Mouse (Mus musculus) megakaryocyte-erythroid progenitor cell, adult 5-6 weeks (primary cell): ENCODE results near the gene Mup11. TPM values are rescaled to one million over a fixed set of nuclear protein-coding genes. Genes with fewer than 3 reads are reported as not detected.
"Not testable (repeated sequence)": the region's sequence is repeated elsewhere in the genome, so short reads cannot be mapped to it uniquely, and the experiment has no call there.

ENCODE experiments used
- ATAC-seq: replicated peaks from 2 replicates; pipeline ENCODE4 v1.8.0; 2016; ENCODE audit warnings: mild to moderate bottlenecking, inconsistent platforms; ENCODE audit not compliant: severe bottlenecking, poor library complexity, low FRiP score, low TSS enrichment
- total RNA-seq, 2 experiments: library from RNA; stranded (forward) in 1 of 2; stranded (reverse) in 1 of 2; fragments of 200-1000, 215-1000 nt in 1 of 2; fragments of >200 nt in 1 of 2; fragmentation: Nextera tagmentation in 1 of 2; gene quantifications; 2 replicates each; pipeline ENCODE4 v1.2.3; 2014 to 2017

Mup11 gene
- total RNA-seq (2014; fragmentation: Nextera tagmentation) (not detected in 2 replicates), total RNA-seq (2017) (not detected in 2 replicates)

- ATAC-seq: not testable (repeated sequence)
These were observed at the start of gene Mup11 for GRCm38 (mm10) chr4:60662311-60662710. Mup11 (minus strand) TSS chr4:60662411.

Other genes starting within 250 kb of the Mup11 start
- gene Mup9, start 240.5 kb downstream of the Mup11 start, total RNA-seq (2014; fragmentation: Nextera tagmentation): not detected in 2 replicates
- gene Mup9, start 240.5 kb downstream of the Mup11 start, total RNA-seq (2017): not detected in 2 replicates
- not detected in 2 replicates for gene Mup1, start 160.5 kb downstream of the Mup11 start, total RNA-seq (2014; fragmentation: Nextera tagmentation)
- gene Mup1, start 160.5 kb downstream of the Mup11 start, total RNA-seq (2017): not detected in 2 replicates
- not detected in 2 replicates for gene Mup10, start 80.2 kb downstream of the Mup11 start, total RNA-seq (2014; fragmentation: Nextera tagmentation)
- not detected in 2 replicates for gene Mup10, start 80.2 kb downstream of the Mup11 start, total RNA-seq (2017)
- not detected in 2 replicates for gene Mup12, start 78.9 kb upstream of the Mup11 start, total RNA-seq (2014; fragmentation: Nextera tagmentation)
- not detected in 2 replicates for gene Mup12, start 78.9 kb upstream of the Mup11 start, total RNA-seq (2017)
- not detected in 2 replicates for gene Mup22, start 159.1 kb upstream of the Mup11 start, total RNA-seq (2014; fragmentation: Nextera tagmentation)
- gene Mup22, start 159.1 kb upstream of the Mup11 start, total RNA-seq (2017): not detected in 2 replicates